Mouse (Mus musculus): ENCODE data around the gene Rpia. TPM values are rescaled to one million over a fixed set of nuclear protein-coding genes. Genes with fewer than 3 reads are reported as not detected.

Gene Rpia
- total RNA-seq, 2 experiments from 2014 or later: 11.2 to 12.5 TPM

GRCm38 (mm10) chr6:70762659-70763058, 29.4 kb downstream of the Rpia start:
- no peak overlapping the region for H3K4me3 ChIP-seq
- no peak for TF ChIP-seq CTCF (conservative IDR thresholded peaks at IDR 0.05)
- no peak for DNase-seq (ENCODE audit: low spot score in 2 of 2)
- no peak overlapping the region for H3K27ac ChIP-seq

- Histone ChIP-seq H3K4me3 (no peak overlapping the region), H3K27ac (no peak overlapping the region)
- no peak for TF ChIP-seq CTCF (conservative IDR thresholded peaks at IDR 0.05)
- DNase-seq (ENCODE audit: low spot score in 2 of 2): no peak
Observed at GRCm38 (mm10) chr6:70760951-70761350, 31.1 kb downstream of the Rpia start.

DNA sequence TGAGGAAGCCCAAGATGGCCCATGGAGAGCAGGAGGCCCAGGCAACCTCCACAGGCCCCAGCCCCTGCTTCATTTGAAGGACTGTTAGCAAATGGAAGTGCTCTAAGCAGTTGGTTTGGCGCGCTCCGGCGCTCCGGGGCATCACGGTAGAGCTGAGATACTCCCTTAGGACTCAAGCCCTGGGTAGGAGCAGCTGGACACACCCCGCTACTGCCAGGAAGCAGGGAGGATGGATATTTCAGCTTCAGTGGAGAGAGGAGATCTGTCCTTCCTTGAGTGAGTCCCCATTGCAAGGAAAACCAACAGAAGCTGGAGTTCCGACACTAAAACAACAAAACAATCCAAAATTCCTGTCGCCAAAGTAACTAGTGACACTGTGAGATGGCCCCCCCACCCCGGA, 37.2 kb downstream of the Rpia start:
- no peak overlapping the region for H3K27ac ChIP-seq
- DNase-seq (ENCODE audit: low spot score in 2 of 2): no peak
- H3K4me3 ChIP-seq: no peak overlapping the region
- no peak for TF ChIP-seq CTCF (conservative IDR thresholded peaks at IDR 0.05)

- DNase-seq (ENCODE audit: low spot score in 2 of 2): peak in 1 of 2 experiments; percentile 46
Observed at GRCm38 (mm10) chr6:70752351-70752750, 39.7 kb downstream of the Rpia start.

DNA sequence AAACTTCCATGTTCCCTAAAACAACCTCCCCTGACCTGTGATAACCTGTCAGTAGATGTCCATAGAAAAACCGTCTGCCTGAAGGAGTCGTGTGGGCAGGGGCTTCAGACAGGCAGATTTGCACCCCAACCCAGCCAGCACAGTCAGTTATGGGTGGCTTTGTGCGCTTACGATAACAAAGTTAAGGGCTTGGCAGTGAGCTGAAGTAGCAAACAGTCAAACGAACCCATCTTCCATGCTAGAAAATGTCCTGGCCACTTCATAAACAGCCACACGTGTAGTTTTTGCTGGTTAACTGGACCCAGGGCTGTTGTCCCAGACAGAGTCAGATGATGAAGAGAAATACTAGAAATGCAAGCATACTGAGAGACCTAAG, 40.1 kb downstream of the Rpia start:
- H3K4me3 ChIP-seq: no peak overlapping the region
- no peak for TF ChIP-seq CTCF (conservative IDR thresholded peaks at IDR 0.05)
- no peak for DNase-seq (ENCODE audit: low spot score in 2 of 2)
- no peak overlapping the region for H3K27ac ChIP-seq

More at GRCm38 (mm10) chr6:70752351-70752750, 39.7 kb downstream of the Rpia start:
- Histone ChIP-seq H3K4me3 (no peak overlapping the region), H3K27ac (no peak overlapping the region)
- peak; percentile 78 for TF ChIP-seq CTCF (conservative IDR thresholded peaks at IDR 0.05)

- H3K27ac ChIP-seq: no peak overlapping the region
- no peak for DNase-seq (ENCODE audit: low spot score in 2 of 2)
- no peak for TF ChIP-seq CTCF (conservative IDR thresholded peaks at IDR 0.05)
- H3K4me3 ChIP-seq: no peak overlapping the region
Observed at GRCm38 (mm10) chr6:70751251-70751897, 40.7 kb downstream of the Rpia start.

GRCm38 (mm10) chr6:70749750-70750149, 42.3 kb downstream of the Rpia start:
- no peak overlapping the region for H3K4me3 ChIP-seq

GRCm38 (mm10) chr6:70747702-70748101, 44.3 kb downstream of the Rpia start:
- no peak for DNase-seq (ENCODE audit: low spot score in 2 of 2)
- no peak overlapping the region for H3K4me3 ChIP-seq
- TF ChIP-seq CTCF (conservative IDR thresholded peaks at IDR 0.05): no peak

More at GRCm38 (mm10) chr6:70749750-70750149, 42.3 kb downstream of the Rpia start:
- TF ChIP-seq CTCF (conservative IDR thresholded peaks at IDR 0.05): no peak
- no peak for DNase-seq (ENCODE audit: low spot score in 2 of 2)
- H3K27ac ChIP-seq: no peak overlapping the region

DNA sequence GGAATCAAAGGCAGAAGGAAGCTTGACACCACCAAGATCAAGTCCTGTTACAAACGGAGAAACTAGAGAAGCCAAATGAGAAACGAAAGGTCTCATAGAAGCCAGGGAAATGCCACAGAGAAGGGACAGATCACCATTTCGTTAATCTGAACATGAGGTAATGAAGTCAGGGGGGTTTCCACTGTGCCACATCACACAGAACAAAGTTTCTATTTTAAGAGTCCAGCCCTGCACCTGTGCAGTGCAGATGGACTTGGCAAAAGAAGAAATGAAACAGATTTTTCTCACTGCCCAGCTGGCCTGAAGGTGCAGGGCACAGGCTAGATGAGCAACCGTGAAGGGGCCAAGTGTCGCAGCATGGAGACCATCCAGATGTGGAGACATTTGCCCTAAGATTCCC, 48.1 kb downstream of the Rpia start:
- H3K27ac ChIP-seq: no peak overlapping the region
- no peak for DNase-seq (ENCODE audit: low spot score in 2 of 2)
- H3K4me3 ChIP-seq: no peak overlapping the region
- TF ChIP-seq CTCF (conservative IDR thresholded peaks at IDR 0.05): no peak

More at GRCm38 (mm10) chr6:70747702-70748101, 44.3 kb downstream of the Rpia start:
- no peak overlapping the region for H3K27ac ChIP-seq

GRCm38 (mm10) chr6:70742833-70743232, 49.2 kb downstream of the Rpia start:
- H3K27ac ChIP-seq: 0 out of 2 replicates have a peak overlapping the region, but pooled peaks have one; percentile 11
- no peak overlapping the region for H3K4me3 ChIP-seq
- peak; percentile 28 to 44 for DNase-seq (ENCODE audit: low spot score in 2 of 2)
- TF ChIP-seq CTCF (conservative IDR thresholded peaks at IDR 0.05): no peak

DNA sequence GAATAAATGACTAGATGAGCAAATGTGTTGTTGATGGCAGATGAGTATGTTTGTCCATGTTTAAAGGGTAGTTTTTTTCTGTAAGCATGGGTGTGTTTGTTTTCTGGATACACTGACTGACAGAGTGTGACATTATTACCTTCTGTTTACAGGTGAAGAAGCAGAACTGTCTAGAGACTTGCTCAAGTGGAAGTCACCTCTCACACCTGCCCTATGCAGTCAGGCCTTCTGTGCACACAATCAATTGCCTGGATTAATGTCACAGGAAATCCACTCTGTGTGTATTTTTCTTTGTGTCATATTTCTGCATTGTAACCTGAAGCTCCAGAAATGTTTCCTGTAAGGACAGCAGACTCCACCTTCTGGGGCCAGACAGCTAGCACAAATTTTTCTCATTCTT, 51.5 kb downstream of the Rpia start:
- no peak for TF ChIP-seq CTCF (conservative IDR thresholded peaks at IDR 0.05)
- Histone ChIP-seq H3K4me3 (no peak overlapping the region), H3K27ac (no peak overlapping the region)
- DNase-seq (ENCODE audit: low spot score in 2 of 2): no peak

DNA sequence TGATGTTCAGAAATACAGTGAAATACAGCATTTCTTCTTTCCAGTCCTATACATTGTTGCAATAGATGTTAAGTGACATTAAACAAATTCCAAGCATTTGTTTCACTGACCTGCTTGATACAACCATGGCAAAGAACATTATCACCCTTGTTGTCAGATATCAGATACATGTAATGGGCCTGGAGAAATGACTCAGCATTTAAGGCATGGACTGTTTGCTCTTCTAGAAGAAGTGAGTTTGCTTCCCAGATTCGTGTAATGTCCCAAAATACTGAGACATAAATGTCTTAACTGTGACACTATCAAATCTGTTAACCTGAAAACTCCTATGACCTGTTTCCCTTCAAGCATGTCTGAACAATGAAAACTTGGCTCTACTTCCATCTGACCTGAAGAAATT, 52.6 kb downstream of the Rpia start:
- Histone ChIP-seq H3K27ac (no peak overlapping the region), H3K4me3 (no peak overlapping the region)
- TF ChIP-seq CTCF (conservative IDR thresholded peaks at IDR 0.05): no peak
- no peak for DNase-seq (ENCODE audit: low spot score in 2 of 2)

GRCm38 (mm10) chr6:70735528-70735927, 56.5 kb downstream of the Rpia start:
- no peak overlapping the region for H3K27ac ChIP-seq
- DNase-seq (ENCODE audit: low spot score in 2 of 2): no peak
- no peak overlapping the region for H3K4me3 ChIP-seq
- no peak for TF ChIP-seq CTCF (conservative IDR thresholded peaks at IDR 0.05)

DNA sequence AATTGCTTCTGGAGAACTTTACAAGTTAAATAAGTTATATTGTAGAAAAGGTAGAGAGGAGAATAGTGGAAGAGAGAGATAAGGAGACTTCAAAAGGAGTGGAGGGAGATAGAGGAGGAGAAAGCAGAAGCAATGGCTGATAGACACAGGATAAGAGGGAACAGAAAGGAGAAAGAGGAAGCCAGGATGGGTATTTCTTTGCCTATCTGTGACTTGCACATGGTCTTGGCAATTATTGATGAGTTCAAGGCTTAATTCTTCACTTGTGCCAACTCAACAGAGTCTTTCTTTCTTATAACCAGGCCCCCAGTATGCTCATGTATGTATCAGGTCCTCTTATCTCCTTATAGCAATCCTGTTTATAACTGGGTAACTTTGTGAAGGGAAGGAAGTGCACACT, 61.2 kb downstream of the Rpia start:
- H3K27ac ChIP-seq: no peak overlapping the region
- DNase-seq (ENCODE audit: low spot score in 2 of 2): no peak
- no peak overlapping the region for H3K4me3 ChIP-seq
- no peak for TF ChIP-seq CTCF (conservative IDR thresholded peaks at IDR 0.05)
